Mouse (Mus musculus) MEL-GATA-1-ER (cell line): ENCODE results near the gene Gm13285.
"Not testable (repeated sequence)": the region's sequence is repeated elsewhere in the genome, so short reads cannot be mapped to it uniquely, and the experiment has no call there.

ENCODE experiments used
- DNase-seq: peaks from one replicate; pipeline ENCODE4 v3.0.0-alpha.2; 2012; ENCODE audit warnings: low read depth; ENCODE audit errors: extremely low read depth

Gene Gm13285

DNA sequence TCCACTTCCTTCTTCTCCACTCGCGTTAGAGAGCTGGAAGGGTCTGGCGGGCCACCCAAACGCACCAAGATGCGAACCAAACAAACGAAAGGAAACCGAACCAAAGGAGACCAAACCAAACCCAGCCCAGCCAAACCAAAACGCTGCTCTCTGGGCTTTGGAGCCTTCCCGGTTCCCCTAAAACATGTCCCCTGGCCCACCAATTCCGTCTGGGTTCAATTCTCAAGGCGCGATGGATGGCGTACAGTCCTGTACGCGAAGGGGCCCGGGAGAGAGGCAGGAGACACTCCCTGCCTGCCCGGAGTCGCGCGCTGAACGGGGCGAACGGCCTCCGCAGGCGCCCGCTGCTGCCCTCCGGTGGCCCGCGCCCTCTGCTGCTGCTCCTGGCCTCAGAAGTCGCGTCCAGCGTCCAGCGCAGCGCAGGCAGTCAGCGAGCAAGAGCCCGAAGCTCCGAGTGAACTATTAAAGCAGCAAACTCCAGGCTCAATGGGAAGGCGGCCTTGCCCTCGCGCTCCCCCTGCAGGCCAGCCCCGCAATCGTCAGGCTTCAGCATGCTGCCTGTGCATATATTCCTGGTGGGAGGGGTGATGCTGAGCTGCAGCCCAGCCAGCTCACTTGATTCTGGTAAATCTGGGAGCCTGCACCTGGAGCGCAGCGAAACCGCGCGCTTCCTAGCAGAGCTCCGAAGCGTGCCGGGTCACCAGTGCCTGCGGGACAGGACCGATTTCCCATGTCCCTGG lies 5.4 kb upstream of the Gm13285 start, which contains the start of gene Gm13275:
TSS of gene Gm13275 (plus strand) at position 552 of the 740 bp plus-strand sequence.
- DNase-seq = not testable (repeated sequence)

DNA sequence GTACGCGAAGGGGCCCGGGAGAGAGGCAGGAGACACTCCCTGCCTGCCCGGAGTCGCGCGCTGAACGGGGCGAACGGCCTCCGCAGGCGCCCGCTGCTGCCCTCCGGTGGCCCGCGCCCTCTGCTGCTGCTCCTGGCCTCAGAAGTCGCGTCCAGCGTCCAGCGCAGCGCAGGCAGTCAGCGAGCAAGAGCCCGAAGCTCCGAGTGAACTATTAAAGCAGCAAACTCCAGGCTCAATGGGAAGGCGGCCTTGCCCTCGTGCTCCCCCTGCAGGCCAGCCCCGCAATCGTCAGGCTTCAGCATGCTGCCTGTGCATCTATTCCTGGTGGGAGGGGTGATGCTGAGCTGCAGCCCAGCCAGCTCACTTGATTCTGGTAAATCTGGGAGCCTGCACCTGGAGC lies 2.4 kb upstream of the Gm13285 start, which contains the start of gene Gm13279:
TSS of gene Gm13279 (plus strand) at position 301 of the 400 bp plus-strand sequence.
- not testable (repeated sequence) for DNase-seq

DNA sequence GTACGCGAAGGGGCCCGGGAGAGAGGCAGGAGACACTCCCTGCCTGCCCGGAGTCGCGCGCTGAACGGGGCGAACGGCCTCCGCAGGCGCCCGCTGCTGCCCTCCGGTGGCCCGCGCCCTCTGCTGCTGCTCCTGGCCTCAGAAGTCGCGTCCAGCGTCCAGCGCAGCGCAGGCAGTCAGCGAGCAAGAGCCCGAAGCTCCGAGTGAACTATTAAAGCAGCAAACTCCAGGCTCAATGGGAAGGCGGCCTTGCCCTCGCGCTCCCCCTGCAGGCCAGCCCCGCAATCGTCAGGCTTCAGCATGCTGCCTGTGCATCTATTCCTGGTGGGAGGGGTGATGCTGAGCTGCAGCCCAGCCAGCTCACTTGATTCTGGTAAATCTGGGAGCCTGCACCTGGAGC lies 3.5 kb downstream of the Gm13285 start, which contains the start of gene Gm13287:
TSS of gene Gm13287 (plus strand) at position 301 of the 400 bp plus-strand sequence.
- not testable (repeated sequence) for DNase-seq

DNA sequence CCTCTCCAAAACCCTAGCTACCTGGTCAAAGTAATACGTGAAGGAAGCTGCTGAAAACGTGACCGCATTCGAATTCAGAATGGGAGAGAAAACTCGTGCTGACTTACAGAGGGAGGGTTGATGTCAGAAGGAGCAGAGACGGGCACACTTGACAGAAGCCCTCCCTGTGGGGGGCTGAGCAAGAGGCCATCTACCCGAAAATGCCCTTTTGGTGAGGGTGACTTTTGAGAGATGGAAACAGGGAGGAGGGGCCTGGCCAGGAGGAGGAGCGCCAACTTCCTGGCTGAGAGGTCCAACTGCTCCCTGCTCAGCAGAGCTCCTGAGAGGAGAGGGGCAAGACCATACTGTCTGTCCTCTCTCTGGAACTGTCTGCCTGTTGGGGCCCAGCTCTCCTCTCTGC lies 5.8 kb downstream of the Gm13285 start, which contains the start of gene Gm13288:
TSS of gene Gm13288 (plus strand) at position 301 of the 400 bp plus-strand sequence.
- not testable (repeated sequence) for DNase-seq

DNA sequence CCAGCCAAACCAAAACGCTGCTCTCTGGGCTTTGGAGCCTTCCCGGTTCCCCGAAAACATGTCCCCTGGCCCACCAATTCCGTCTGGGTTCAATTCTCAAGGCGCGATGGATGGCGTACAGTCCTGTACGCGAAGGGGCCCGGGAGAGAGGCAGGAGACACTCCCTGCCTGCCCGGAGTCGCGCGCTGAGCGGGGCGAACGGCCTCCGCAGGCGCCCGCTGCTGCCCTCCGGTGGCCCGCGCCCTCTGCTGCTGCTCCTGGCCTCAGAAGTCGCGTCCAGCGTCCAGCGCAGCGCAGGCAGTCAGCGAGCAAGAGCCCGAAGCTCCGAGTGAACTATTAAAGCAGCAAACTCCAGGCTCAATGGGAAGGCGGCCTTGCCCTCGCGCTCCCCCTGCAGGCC lies 6.3 kb downstream of the Gm13285 start:
- DNase-seq = not testable (repeated sequence)

DNA sequence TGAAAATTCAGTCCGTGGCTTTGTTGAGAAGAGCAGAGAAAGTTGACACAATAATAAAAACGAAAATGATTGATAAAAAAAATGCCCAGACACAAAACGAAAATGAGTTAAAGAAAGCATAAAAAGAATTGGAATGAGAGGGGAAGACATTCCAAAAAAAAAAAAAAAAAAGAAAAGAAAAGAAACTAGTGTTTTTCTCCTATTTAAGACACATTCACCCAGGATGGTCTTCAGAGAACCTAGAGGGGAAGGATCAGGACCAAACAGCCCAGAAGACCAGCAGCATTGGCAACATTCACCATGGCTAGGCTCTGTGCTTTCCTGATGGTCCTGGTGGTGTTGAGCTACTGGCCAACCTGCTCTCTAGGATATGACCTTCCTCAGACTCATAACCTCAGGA lies 16.5 kb downstream of the Gm13285 start, which contains the start of gene Ifna7:
TSS of gene Ifna7 (plus strand) at position 301 of the 400 bp plus-strand sequence.
- no peak for DNase-seq

DNA sequence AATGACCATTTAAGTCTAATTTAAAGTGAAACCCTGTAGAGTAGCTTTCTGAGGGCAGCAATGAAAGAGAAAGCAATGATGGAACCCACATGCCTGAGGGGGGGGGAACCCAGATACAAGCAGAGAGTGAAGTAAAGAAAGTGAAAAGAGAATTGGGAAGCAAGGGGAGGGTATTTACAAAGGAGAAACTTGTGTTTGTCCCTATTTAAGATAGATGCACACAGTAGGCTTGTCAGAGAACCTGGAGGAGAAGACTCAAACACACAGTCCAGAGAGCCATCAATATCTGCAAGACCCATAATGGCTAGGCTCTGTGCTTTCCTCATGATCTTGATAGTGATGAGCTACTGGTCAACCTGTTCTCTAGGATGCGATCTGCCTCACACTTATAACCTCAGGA lies 20.2 kb downstream of the Gm13285 start, which contains the start of gene Ifna11:
TSS of gene Ifna11 (plus strand) at position 301 of the 400 bp plus-strand sequence.
- DNase-seq = no peak

DNA sequence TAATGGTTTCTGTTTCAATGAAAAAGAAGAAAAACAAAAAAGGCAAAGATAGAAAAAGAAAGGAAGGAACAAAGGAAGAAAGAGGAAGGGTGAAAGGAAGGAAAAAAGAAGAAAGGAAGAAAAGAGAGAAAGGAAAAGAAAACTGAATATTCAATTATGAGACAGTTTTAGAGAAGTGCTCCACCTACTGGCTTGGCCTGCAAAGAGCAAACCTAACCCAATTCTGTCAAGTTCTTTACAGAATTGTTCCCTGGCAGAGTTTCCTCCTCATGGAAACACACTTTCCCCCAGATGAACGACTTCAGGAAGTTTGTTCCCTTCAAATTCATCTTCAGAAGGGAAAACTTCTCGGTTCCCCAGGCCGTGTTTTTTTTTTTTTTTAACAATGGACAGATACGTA lies 23.5 kb downstream of the Gm13285 start:
- DNase-seq = no peak

DNA sequence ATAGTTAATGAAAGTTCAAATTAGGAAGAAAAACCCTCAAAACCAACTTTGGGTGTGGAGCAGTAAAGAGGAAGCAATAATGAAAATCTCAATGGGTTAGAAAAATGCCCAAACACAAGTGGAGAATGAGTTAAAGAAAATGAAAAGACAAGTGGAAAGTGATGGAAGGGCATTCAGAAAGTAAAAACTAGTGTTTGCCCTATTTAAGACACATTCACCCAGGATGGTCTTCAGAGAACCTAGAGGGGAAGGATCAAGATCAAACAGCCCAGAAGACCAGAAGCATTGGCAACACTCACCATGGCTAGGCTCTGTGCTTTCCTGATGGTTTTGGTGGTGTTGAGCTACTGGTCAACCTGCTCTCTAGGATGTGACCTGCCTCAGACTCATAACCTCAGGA lies 27.7 kb downstream of the Gm13285 start, which contains the start of gene Ifna6:
TSS of gene Ifna6 (plus strand) at position 301 of the 400 bp plus-strand sequence.
- not testable (repeated sequence) for DNase-seq

DNA sequence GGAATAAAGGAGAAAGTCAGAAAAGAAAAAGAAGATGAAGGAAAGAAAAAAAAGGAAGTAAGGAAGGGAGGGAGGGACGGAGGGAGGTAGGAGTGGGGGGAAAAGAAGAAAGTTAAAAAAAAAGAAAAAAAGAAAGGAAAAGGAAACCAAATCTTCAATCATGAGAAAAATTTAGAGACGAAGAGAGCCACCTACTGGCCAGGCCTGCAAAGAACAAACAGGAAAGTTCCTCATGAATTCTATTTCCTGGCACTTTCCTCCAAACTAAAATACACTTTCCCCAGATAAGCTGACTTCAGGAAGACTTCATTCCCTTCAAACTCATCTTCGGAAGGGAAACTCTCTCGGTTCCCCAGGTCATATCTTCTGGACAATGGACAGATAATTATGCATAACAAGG lies 31.1 kb downstream of the Gm13285 start:
- no peak for DNase-seq

DNA sequence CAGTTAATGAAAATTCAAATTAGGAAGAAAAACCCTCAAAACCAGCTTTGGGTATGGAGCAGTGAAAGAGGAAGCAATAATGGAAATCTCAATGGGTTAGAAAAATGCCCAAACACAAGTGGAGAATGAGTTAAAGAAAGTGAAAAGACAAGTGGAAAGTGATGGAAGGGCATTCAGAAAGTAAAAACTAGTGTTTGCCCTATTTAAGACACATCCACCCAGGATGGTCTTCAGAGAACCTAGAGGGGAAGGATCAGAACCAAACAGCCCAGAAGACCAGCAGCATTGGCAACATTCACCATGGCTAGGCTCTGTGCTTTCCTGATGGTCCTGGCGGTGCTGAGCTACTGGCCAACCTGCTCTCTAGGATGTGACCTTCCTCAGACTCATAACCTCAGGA lies 35.8 kb downstream of the Gm13285 start, which contains the start of gene Ifna5:
TSS of gene Ifna5 (plus strand) at position 301 of the 400 bp plus-strand sequence.
- DNase-seq = not testable (repeated sequence)

DNA sequence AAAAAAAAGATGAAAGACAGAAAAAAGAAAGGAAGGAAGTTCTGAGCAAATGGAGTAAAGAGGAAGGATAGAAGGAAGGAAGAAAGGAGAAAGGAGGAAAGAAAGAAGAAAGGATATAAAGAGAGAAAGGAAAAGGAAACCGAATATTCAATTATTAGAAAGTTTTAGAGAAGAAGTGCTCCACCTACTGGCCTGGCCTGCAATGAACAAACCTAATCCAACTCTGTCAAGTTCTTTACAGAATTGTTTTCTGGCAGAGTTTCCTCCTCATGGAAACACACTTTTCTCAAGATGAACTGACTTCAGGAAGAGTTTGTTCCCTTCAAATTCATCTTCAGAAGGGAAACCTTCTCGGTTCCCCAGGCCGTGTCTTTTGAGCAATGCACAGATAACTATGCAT lies 39.4 kb downstream of the Gm13285 start:
- DNase-seq = no peak

DNA sequence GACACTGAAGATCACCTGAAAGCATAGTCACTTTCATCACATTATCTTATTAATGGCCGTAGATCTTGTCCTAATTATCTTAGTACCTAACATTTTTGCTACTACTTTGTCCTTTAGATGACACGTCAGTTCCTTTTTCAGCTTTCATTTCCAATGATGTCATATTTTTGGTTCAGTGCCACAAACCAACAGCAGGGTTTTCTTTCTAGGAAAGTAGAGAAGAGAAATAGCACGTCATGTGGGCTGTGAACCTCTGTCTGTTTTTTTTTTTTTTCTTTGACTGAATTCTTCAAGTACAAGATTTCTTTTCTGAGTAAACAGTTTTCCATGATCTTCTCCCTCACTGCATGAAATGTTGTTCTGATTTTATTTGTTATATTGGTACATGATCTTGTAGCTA lies 40.6 kb downstream of the Gm13285 start:
- no peak for DNase-seq

DNA sequence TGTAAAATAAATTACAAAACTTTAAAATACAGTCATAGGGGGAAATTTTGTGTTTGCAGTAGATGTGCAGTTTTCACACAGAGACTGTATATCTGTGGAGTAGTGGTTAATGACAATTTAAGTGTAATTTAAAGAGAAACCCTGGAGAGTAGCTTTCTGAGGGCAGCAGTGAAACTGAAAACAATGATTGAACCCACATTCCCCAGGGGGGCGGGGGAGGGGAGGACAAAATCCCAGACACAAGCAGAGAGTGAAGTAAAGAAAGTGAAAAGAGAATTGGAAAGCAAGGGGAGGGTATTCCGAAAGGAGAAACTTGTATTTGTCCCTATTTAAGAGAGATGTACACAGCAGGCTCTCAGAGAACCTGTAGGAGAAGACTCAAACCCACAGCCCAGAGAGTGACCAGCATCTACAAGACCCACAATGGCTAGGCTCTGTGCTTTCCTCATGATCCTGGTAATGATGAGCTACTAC lies 42.0 kb downstream of the Gm13285 start, which contains the start of gene Ifna4:
TSS of gene Ifna4 (plus strand) at position 424 of the 474 bp plus-strand sequence.
- no peak for DNase-seq

DNA sequence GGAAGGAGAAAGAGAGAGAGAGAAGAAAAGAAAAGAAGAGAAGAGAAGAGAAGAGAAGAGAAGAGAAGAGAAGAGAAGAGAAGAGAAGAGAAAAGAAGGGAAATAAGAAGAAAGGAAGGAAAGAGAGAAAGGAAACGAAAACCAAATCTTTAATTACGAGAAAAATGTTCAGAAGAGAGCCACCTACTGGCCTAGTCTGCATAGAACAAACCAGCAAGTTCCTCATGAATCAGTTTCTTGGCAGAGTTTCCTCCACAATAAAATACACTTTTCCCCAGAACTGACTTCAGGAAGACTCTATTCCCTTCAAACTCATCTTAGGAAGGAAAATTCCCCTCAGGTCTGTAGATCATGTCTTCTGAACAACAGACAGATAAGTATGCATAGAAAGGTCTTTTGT lies 45.9 kb downstream of the Gm13285 start:
- DNase-seq = no peak

DNA sequence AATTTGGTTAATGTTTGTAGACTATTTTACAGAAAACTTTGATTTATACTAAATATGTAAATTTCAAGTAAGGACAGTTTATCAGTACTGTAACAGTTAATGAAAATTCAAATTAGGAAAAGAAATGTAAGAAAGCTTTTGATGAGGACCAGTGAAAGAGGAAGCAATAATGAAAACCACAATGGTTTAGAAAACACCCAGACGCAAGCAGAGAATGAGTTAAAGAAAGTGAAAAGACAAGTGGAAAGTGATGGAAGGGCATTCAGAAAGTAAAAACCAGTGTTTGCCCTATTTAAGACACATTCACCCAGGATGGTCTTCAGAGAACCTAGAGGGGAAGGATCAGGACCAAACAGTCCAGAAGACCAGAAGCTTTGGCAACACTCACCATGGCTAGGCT lies 50.2 kb downstream of the Gm13285 start, which contains the start of gene Ifna1:
TSS of gene Ifna1 (plus strand) at position 390 of the 400 bp plus-strand sequence.
- DNase-seq = no peak
